Mouse (Mus musculus): Measurements from ENCODE around the gene Mns1. TPM values are rescaled to one million over a fixed set of nuclear protein-coding genes. Genes with fewer than 3 reads are reported as not detected.
A peak's percentile ranks its signal among the peaks of the same experiment; 100 is the strongest.

Gene Mns1
- polyA plus RNA-seq, 1 experiment from 2014 or later = 34.1 TPM

- H3K4me2 ChIP-seq = no peak overlapping the region
- no peak overlapping the region for H3K9ac ChIP-seq
- H3K36me3 ChIP-seq = no peaks in the 10 kb centered on the region
- H3K9me3 ChIP-seq = no peaks in the 10 kb centered on the region
- 0 out of 2 replicates have a peak, but pooled peaks cover 10% of the 10 kb centered on the region for H3K4me1 ChIP-seq
- ATAC-seq (ENCODE audit: insufficient number of reproducible peaks, insufficient read depth, low FRiP score, low TSS enrichment, low read depth) = no peak
- no peaks in the 10 kb centered on the region; the same call in 1 of the 2 replicates for H3K27me3 ChIP-seq
- WGBS = 72% methylated on average over 3 of the region's 3 CpGs
- H3K4me3 ChIP-seq = no peak overlapping the region
- no peak overlapping the region for H3K27ac ChIP-seq
These were observed 32.9 kb upstream of the Mns1 start for GRCm38 (mm10) chr9:72404934-72405333.

- Histone ChIP-seq H3K4me2 (no peak overlapping the region), H3K27ac (no peak overlapping the region), H3K9ac (no peak overlapping the region), H3K4me3 (no peak overlapping the region), H3K4me1 (0 out of 2 replicates have a peak, but pooled peaks cover 10% of the 10 kb centered on the region), H3K9me3 (no peaks in the 10 kb centered on the region), H3K27me3 (no peaks in the 10 kb centered on the region; the same call in 1 of the 2 replicates), H3K36me3 (no peaks in the 10 kb centered on the region)
- 90% methylated on average over 9 of the region's 9 CpGs for WGBS
- no peak for ATAC-seq (ENCODE audit: insufficient number of reproducible peaks, insufficient read depth, low FRiP score, low TSS enrichment, low read depth)
These were observed 31.8 kb upstream of the Mns1 start for GRCm38 (mm10) chr9:72405882-72406638.

- ATAC-seq (ENCODE audit: insufficient number of reproducible peaks, insufficient read depth, low FRiP score, low TSS enrichment, low read depth) = 0 out of 2 replicates have a peak, but pooled peaks have one; percentile 43
These were observed 29.7 kb upstream of the Mns1 start for GRCm38 (mm10) chr9:72408131-72408586.

GRCm38 (mm10) chr9:72409381-72410225, 28.2 kb upstream of the Mns1 start:
- H3K4me1 ChIP-seq = 0 out of 2 replicates have a peak, but pooled peaks cover 10% of the 10 kb centered on the region
- H3K9ac ChIP-seq = no peak overlapping the region
- H3K9me3 ChIP-seq = no peaks in the 10 kb centered on the region
- no peak overlapping the region for H3K4me3 ChIP-seq
- H3K27me3 ChIP-seq = no peaks in the 10 kb centered on the region; the same call in 1 of the 2 replicates
- no peak overlapping the region for H3K4me2 ChIP-seq
- 46% methylated on average over 15 of the region's 15 CpGs for WGBS
- H3K36me3 ChIP-seq = no peaks in the 10 kb centered on the region
- no peak for ATAC-seq (ENCODE audit: insufficient number of reproducible peaks, insufficient read depth, low FRiP score, low TSS enrichment, low read depth)
- H3K27ac ChIP-seq = no peak overlapping the region

More at GRCm38 (mm10) chr9:72408131-72408586, 29.7 kb upstream of the Mns1 start:
- Histone ChIP-seq H3K4me3 (peak overlapping the region; percentile 37), H3K4me2 (peak overlapping the region; percentile 59), H3K36me3 (no peaks in the 10 kb centered on the region), H3K4me1 (0 out of 2 replicates have a peak, but pooled peaks cover 10% of the 10 kb centered on the region), H3K9ac (peak overlapping the region; percentile 65), H3K9me3 (no peaks in the 10 kb centered on the region), H3K27me3 (no peaks in the 10 kb centered on the region; the same call in 1 of the 2 replicates), H3K27ac (no peak overlapping the region)
- 10% methylated on average over 12 of the region's 12 CpGs for WGBS

- Histone ChIP-seq H3K4me1 (0 out of 2 replicates have a peak, but pooled peaks cover 10% of the 10 kb centered on the region), H3K9me3 (no peaks in the 10 kb centered on the region), H3K4me2 (no peak overlapping the region), H3K27me3 (no peaks in the 10 kb centered on the region; the same call in 1 of the 2 replicates), H3K36me3 (no peaks in the 10 kb centered on the region), H3K27ac (no peak overlapping the region), H3K9ac (no peak overlapping the region), H3K4me3 (no peak overlapping the region)
- 90% methylated on average over 2 of the region's 2 CpGs for WGBS
- no peak for ATAC-seq (ENCODE audit: insufficient number of reproducible peaks, insufficient read depth, low FRiP score, low TSS enrichment, low read depth)
These were observed 26.1 kb upstream of the Mns1 start for GRCm38 (mm10) chr9:72411746-72412145.

GRCm38 (mm10) chr9:72418443-72418842, 19.4 kb upstream of the Mns1 start:
- H3K4me2 ChIP-seq = no peak overlapping the region
- no peaks in the 10 kb centered on the region for H3K36me3 ChIP-seq
- ATAC-seq (ENCODE audit: insufficient number of reproducible peaks, insufficient read depth, low FRiP score, low TSS enrichment, low read depth) = no peak

GRCm38 (mm10) chr9:72420490-72420889, 17.3 kb upstream of the Mns1 start:
- Histone ChIP-seq H3K4me1 (peaks cover 16% of the 10 kb centered on the region), H3K4me2 (no peak overlapping the region), H3K9me3 (no peaks in the 10 kb centered on the region), H3K27me3 (no peaks in the 10 kb centered on the region), H3K36me3 (no peaks in the 10 kb centered on the region), H3K27ac (no peak overlapping the region), H3K9ac (no peak overlapping the region), H3K4me3 (no peak overlapping the region)
- no peak for ATAC-seq (ENCODE audit: insufficient number of reproducible peaks, insufficient read depth, low FRiP score, low TSS enrichment, low read depth)
- 65% methylated on average over 3 of the region's 3 CpGs for WGBS

More at GRCm38 (mm10) chr9:72418443-72418842, 19.4 kb upstream of the Mns1 start:
- Histone ChIP-seq H3K4me3 (no peak overlapping the region), H3K4me1 (peaks cover 16% of the 10 kb centered on the region), H3K27ac (no peak overlapping the region), H3K9ac (no peak overlapping the region), H3K9me3 (no peaks in the 10 kb centered on the region), H3K27me3 (no peaks in the 10 kb centered on the region)
- WGBS = 81% methylated on average over 3 of the region's 3 CpGs

- WGBS = 60% methylated on average over 11 of the region's 11 CpGs
- ATAC-seq (ENCODE audit: insufficient number of reproducible peaks, insufficient read depth, low FRiP score, low TSS enrichment, low read depth) = no peak
- no peak overlapping the region for H3K4me2 ChIP-seq
These were observed 15.5 kb upstream of the Mns1 start for GRCm38 (mm10) chr9:72422284-72422683.

GRCm38 (mm10) chr9:72422753-72423152, 15.1 kb upstream of the Mns1 start:
- H3K9me3 ChIP-seq = no peaks in the 10 kb centered on the region
- no peak overlapping the region for H3K4me2 ChIP-seq
- 87% methylated on average over 2 of the region's 2 CpGs for WGBS
- H3K36me3 ChIP-seq = no peaks in the 10 kb centered on the region
- no peak overlapping the region for H3K9ac ChIP-seq
- ATAC-seq (ENCODE audit: insufficient number of reproducible peaks, insufficient read depth, low FRiP score, low TSS enrichment, low read depth) = no peak
- no peaks in the 10 kb centered on the region for H3K27me3 ChIP-seq
- peaks cover 16% of the 10 kb centered on the region for H3K4me1 ChIP-seq
- H3K27ac ChIP-seq = no peak overlapping the region
- no peak overlapping the region for H3K4me3 ChIP-seq

More at GRCm38 (mm10) chr9:72422284-72422683, 15.5 kb upstream of the Mns1 start:
- Histone ChIP-seq H3K36me3 (no peaks in the 10 kb centered on the region), H3K9me3 (no peaks in the 10 kb centered on the region), H3K4me1 (peaks cover 16% of the 10 kb centered on the region), H3K4me3 (no peak overlapping the region), H3K9ac (no peak overlapping the region), H3K27ac (no peak overlapping the region), H3K27me3 (no peaks in the 10 kb centered on the region)

- H3K9ac ChIP-seq = no peak overlapping the region
- H3K4me2 ChIP-seq = no peak overlapping the region
- WGBS = 78% methylated on average over 11 of the region's 11 CpGs
- ATAC-seq (ENCODE audit: insufficient number of reproducible peaks, insufficient read depth, low FRiP score, low TSS enrichment, low read depth) = no peak
- H3K9me3 ChIP-seq = no peaks in the 10 kb centered on the region
- H3K36me3 ChIP-seq = no peaks in the 10 kb centered on the region
- no peaks in the 10 kb centered on the region for H3K27me3 ChIP-seq
- H3K27ac ChIP-seq = no peak overlapping the region
- H3K4me1 ChIP-seq = peaks cover 16% of the 10 kb centered on the region
- no peak overlapping the region for H3K4me3 ChIP-seq
These were observed 12.4 kb upstream of the Mns1 start for GRCm38 (mm10) chr9:72425300-72425850.

GRCm38 (mm10) chr9:72427861-72428260, 9.9 kb upstream of the Mns1 start:
- no peak overlapping the region for H3K27ac ChIP-seq
- H3K27me3 ChIP-seq = no peaks in the 10 kb centered on the region
- no peak for ATAC-seq (ENCODE audit: insufficient number of reproducible peaks, insufficient read depth, low FRiP score, low TSS enrichment, low read depth)
- no peak overlapping the region for H3K4me2 ChIP-seq
- H3K9me3 ChIP-seq = no peaks in the 10 kb centered on the region
- no peak overlapping the region for H3K4me3 ChIP-seq
- no peaks in the 10 kb centered on the region for H3K36me3 ChIP-seq
- no peaks in the 10 kb centered on the region for H3K4me1 ChIP-seq
- no peak overlapping the region for H3K9ac ChIP-seq
- 73% methylated on average over 4 of the region's 4 CpGs for WGBS
